Mouse (Mus musculus) frontal cortex, adult 2 months (tissue): Measurements from ENCODE around the gene Trpc7. TPM values are rescaled to one million over a fixed set of nuclear protein-coding genes. Genes with fewer than 3 reads are reported as not detected.

Experiments
- DNase-seq, 2 experiments: peaks; one replicate each; pipeline ENCODE4 v3.0.0; 2022; ENCODE audit warnings: low spot score in 1 of 2; ENCODE audit errors: extremely low spot score in 1 of 2
- polyA plus RNA-seq: library from polyadenylated mRNA; depleted of rRNA; stranded (reverse); fragments of >200 nt; gene quantifications from 2 replicates; pipeline ENCODE4 v1.2.3, GENCODE M21; 2012; rRNA removed

Gene Trpc7
- polyA plus RNA-seq, 1 experiment = 5.8 TPM

DNA sequence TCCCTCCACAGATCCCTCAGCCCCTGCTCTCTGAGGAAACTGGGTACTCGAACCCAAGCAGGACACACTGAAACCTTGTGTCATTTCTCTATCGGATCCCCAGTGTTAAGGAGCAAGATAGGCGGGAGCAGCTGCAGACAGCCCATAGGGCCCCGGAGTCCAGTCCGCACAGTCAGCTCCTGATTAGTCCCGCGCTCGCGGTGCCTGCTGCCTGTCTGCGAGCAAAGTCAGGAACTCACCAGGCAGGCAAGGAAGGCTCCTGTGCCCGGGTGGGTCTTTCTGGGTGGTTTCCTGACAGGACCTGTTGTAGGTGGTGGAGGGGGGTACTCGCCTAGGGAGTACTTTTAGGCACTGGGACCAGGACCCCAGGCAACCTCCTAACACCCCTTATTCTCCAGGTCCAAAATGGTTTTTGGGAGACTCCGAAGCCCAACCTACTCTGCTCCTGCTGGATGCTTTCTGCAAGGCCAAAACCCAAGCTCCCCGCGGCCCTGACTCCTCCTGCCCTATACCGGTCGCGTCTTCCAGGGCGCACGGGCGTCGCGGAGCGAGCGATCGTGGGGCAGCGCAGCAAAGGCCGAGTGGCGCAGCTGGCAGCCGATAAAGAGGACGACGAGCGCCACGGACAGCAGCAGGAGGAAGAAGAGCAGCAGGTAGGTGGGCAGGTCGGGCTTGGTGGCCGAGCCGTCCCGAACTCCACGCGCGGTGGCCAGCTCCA lies 143.2 kb downstream of the Trpc7 start:
- no peak for DNase-seq

DNA sequence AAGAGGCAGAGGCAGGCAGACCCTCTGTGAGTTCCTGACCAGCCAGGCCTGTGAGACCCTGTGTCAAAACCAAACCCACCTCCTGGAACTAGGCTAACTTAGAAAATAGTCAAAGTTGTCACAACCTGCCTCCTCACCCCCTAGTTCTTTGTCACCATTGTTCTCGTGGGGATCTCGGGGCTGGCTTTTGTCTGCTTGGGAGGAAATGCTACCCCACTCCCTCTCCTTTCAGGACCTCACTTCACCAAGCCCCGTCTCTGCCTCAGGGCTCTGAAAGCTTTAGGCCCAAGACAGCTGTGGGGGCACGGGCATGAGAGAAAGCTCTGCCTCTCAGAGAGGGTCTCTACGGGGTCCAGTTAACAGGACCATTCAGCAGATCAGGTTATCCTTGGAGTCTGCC lies 144.0 kb downstream of the Trpc7 start:
- DNase-seq = no peak

DNA sequence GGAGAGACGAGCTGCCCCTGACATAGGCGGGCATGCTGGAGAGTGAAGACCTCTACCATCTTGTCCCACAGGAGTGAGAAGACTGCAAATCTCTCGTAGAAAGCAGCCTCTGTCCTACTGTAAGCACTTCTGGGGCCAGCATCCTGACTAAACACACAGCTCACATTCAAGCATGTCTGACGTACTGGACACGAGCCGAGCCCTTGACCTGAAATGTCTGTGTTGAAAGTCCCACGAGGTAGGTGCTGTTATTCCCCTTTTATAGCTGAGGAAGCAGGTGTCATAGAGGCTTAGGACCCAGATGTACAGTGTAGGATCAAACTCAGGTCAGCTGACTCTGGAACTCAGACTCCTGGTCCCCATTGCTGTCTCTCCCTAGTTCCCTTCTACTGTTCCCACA lies 146.4 kb downstream of the Trpc7 start:
- no peak for DNase-seq

DNA sequence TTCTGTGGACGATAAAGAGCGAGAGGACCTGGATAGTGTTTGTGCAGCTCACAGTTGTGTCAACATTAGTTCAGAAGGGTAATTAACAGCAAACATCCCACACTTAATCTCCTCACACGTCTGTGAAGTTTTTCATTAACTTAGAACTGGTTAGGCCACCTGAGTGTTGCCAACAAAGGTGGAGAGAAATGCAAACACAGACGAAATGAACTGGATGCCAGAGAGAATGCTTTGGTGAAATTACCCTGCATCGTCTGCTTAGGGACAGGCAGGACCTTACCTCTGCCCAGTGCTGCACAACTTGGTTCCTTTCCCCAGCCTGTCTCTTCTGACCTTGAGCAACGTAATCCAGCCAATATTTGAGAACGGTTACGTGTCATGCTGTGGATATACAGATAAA lies 148.2 kb downstream of the Trpc7 start:
- no peak for DNase-seq

DNA sequence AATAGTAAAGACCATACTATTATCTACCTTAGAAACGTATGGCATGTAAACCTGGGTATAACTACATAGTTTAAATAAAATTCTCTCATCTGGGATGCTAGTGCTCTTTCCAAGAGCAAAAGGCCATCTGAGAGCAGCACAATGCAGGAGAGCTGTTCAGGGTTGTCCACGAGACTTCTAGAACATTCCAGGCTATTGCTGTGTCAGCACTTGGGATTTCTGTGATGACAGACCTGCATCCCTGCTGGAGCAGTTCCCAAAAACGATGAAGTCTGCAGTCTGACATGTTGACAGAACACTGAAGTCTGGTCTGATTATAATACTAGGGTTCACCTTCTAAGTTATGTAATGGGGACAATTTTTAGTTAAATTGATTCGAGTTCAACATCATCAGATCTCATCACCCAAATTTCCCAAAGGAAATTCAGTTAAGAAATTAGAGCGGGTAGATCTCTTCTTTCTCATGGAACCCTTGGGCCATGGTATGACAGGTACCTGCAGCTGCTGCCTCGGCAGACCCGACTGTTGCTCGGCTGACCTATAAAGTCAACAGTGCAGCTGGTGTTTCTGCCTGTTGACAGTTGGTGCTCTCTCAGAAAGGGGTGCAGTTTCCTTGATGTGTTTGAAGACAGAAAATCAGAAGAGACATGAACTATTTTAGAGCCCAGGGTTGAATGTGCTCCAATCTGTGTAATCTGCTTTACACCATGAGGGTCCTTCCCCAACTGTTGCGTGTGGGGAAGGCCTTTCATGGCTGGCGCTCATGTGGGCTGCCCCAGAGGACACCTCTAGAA lies 148.9 kb downstream of the Trpc7 start:
- DNase-seq = no peak

DNA sequence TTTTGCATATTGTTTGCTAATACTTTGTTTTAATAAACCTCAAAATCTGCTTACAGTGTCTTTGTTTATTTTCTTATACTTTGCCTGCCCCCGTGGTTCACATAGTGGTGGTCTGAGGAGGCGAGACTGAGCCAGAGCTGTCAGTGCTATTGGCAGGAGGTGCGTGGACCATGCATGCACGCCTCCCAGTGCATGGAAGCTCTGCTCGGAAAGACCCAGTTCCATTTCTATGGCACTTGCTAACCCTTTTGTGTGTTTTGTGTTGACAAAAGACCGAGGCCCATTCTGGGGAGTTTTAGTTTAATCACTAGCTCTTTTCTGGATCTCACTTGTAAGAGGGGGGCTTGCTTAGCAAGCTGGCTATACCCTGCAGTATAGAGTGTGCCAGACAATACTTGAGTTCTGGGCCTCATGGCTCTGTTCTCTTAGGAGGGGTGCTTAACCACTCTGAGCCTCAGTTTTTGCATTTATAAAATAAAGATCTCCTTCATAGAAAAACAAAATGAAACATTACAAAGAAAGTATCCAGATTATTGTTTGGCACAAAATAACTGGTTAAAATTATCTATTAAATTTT lies 153.4 kb downstream of the Trpc7 start:
- no peak for DNase-seq

DNA sequence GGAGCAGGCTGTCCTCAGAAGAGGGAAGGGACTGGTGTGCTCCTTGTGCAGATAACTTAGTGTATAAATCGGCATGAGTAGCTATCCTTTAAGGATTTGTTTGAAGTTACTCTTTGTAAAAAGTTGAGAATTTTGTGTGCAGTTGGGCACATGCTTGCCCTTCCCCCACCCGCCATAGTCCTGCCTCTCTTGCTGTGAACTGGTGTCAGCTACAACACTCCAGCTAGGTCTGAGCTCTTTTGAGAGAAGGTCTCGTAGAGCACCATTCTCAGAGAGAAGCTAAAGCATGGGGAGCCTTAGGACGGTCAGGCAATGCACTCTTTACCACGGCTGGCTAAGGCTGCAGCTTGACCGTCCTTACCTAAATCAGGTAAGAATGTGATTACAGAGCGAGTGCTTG lies 154.1 kb downstream of the Trpc7 start:
- DNase-seq = no peak

DNA sequence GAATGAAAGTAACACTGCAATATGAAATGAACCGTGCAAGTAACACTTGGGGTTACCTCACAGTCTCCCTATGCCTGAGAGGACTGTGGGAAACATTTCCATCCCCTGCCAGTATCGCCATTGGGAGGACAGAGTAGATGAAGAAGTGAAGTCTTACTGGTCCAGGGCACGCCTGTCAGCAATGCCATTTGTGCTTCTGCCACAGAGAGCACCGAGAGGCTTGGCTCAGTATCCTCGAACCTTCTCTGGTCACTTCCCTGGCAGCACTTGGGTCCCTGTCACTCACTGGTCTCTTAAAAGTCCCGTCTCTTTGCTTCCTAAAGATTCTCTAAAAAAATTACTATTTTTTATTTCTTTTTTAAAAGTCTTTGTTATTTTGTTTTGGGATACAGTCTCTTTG lies 155.3 kb downstream of the Trpc7 start:
- DNase-seq = no peak

DNA sequence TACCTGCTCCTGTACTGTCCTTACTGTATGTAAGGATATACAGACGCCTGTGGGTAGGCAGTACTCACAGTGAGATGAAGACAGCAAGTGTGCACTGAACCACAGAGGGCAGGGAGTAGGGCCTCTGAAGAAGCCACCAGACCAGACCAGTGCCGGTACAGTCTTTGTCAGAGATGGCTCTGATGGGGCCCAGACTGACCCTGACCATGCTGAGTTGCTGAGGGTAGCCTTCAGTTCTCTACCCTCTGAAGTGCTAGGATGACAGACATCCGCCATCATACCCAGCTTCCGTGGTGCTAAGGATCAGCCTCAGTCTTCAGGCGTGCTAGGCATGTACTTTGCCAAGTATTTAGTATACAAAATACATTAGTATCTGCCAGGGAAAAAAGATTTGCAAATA lies 156.2 kb downstream of the Trpc7 start:
- DNase-seq = no peak

DNA sequence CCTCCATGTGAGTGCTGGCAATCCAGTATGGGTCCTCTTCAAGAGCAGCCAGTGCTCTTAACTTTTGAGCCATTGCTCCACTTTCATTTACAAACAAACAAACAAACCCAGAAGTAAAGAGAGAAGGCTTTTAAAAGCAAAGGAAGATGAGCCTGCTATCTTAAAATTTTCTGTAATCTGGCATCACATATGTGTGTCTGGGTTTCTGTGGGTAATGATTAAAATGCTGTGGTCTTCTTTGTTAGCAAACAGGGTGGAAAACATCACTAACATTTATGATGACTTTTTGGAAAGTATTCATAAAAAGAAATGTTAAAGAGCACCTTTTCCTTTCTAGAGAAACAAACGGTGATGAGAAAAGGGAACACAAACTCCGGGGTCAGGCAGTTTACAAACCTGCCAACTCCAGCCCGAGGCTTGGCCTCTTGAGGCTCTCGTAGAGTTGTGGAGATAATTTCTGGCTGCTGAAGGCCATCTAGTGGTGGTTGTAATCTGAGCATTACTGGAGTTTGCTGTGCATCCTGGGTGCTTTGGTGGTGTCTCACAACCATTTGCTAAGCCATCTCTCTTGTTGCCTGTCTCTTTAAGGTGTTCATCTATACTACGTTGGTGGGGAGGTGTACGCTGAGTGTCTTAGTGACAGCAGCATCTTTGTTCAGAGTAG lies 160.4 kb downstream of the Trpc7 start:
- DNase-seq = peak in 1 of 2 experiments; percentile 52

DNA sequence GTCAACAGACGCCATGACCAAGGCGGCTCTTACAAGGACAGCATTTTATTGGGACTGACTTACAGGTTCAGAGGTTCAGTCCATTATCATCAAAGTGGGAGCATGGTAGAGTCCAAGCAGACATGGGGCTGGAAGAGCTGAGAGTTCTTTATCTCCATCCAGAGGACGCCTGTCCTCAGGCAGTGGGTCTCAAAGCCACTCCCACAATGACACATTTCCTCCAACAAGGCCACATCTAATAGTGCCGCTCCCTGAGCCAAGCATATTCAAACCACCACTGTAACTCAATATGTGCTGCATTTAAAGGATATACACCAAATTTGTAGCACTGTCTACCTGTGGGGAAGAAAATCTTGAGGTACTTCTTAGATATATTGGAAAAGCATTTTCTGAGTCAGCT lies 161.2 kb downstream of the Trpc7 start:
- DNase-seq = no peak

DNA sequence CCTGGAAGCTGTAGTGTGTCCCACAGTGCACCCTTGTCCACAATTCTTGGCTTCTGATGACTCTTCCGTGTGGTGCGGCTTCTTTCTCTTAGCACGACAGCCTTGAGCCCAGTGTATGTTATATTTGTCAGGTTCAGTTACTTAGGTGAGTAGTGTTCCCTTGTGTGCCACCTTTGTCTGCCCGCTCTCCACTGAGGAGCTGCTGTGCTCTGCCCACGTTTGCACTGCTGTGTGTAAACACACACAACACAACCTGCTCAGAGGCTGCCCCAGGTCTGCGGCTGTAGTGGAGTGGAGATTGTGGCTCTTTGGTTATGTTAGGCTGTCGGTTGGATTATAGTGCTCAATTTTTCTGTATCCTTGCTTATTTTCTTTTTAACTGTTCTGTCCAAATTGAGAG lies 166.7 kb downstream of the Trpc7 start:
- DNase-seq = no peak

DNA sequence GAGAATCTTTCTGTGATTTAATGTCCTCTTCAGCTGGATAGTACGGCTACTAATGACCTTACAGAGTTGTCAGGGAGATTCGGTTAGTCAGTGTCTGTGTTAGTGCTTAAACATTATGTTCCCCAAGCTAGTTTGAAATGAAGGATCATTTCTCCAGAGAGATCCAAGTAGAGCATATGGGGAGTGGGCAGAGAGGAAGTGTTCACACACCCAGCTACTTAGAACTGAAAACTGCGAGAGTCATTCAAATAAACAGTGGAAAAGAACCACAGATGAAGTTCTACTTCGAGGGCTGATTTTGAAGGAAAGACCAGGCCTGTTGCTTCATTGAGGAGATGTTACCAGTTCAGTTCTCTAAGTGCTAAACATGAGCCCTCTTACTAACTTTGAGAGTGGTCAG lies 169.2 kb downstream of the Trpc7 start:
- peak; percentile 21 to 66 for DNase-seq

Other genes with a start within 250 kb of the Trpc7 start
- gene Smad5, start 193.0 kb downstream of the Trpc7 start, polyA plus RNA-seq = 20.3 and 21.7 TPM in 2 replicates
- 9.2 and 10.6 TPM in 2 replicates for gene Gm45623, start 142.2 kb downstream of the Trpc7 start, polyA plus RNA-seq